Comparison of ENCODE assay signal across 8 mouse cellular contexts in genomic region chr1:75422823-75423471, GRCm38 (mm10). TPM values are rescaled to one million over a fixed set of nuclear protein-coding genes. Genes with fewer than 3 reads are reported as not detected.
A peak's percentile ranks its signal among the peaks of the same experiment; 100 is the strongest.
DNase-seq lines count a peak whose midpoint lies in the region; ATAC-seq and TF ChIP-seq lines count a peak whose summit lies in the region.

No protein-coding gene starts in this region.

- H3K4me3 ChIP-seq in lung, embryonic 16.5 days (ENCODE audit: low read length) = peak overlapping the region; percentile 43
- H3K4me3 ChIP-seq in embryonic facial prominence, embryonic 15.5 days (replicated peaks) = peak overlapping the region; percentile 38
- peak overlapping the region; percentile 30 for H3K4me3 ChIP-seq in kidney, postnatal 0 days (replicated peaks; ENCODE audit: low read depth, low read length)
- H3K4me3 ChIP-seq in midbrain, embryonic 14.5 days (replicated peaks; ENCODE audit: low read depth, low read length) = peak overlapping the region; percentile 35
- no peak overlapping the region for H3K4me3 ChIP-seq in thymus, adult 2 months (ENCODE audit: control insufficient read depth, insufficient read depth, low read length)

- no peak for DNase-seq in lung, postnatal 36 days
- peak; percentile 53 for DNase-seq in kidney, postnatal 0 days (ENCODE audit: low spot score)
- DNase-seq in midbrain, embryonic 14.5 days = peak; percentile 68
- no peak for DNase-seq in B cell, adult 2 months
- DNase-seq in thymus, adult 2 months = no peak
- DNase-seq in left cerebral cortex, postnatal 36 days (ENCODE audit: low spot score in 2 of 2) = no peak

- TF ChIP-seq POLR2A in thymus, adult 2 months (IDR thresholded peaks at IDR 0.05; ENCODE audit: control insufficient read depth, extremely low read depth, insufficient read depth, low read length, poor library complexity) = no peak

- H3K27me3 ChIP-seq in lung, embryonic 16.5 days (ENCODE audit: control insufficient read depth, insufficient read depth, low read depth, low read length) = peaks cover 44% of the 10 kb centered on the region
- peaks cover 63% of the 10 kb centered on the region for H3K27me3 ChIP-seq in embryonic facial prominence, embryonic 15.5 days
- H3K27me3 ChIP-seq in kidney, postnatal 0 days (ENCODE audit: insufficient read depth, low read length) = peaks cover 22% of the 10 kb centered on the region
- peaks cover 43% of the 10 kb centered on the region for H3K27me3 ChIP-seq in midbrain, embryonic 14.5 days (ENCODE audit: control insufficient read depth, insufficient read depth, low read length)
- H3K27me3 ChIP-seq in thymus, adult 2 months (ENCODE audit: control insufficient read depth, insufficient read depth, low read length) = peaks cover 6% of the 10 kb centered on the region; the same call in 1 of the 2 replicates

- no peak for TF ChIP-seq CTCF in kidney, postnatal 0 days (IDR thresholded peaks at IDR 0.05; ENCODE audit: low read depth)
- TF ChIP-seq CTCF in thymus, adult 2 months (IDR thresholded peaks at IDR 0.05; ENCODE audit: borderline replicate concordance, control insufficient read depth, extremely low read depth, insufficient read depth, low read length, poor library complexity) = no peak

- peak overlapping the region; percentile 62 for H3K4me2 ChIP-seq in lung, embryonic 16.5 days (ENCODE audit: low read depth, low read length)
- peak overlapping the region; percentile 67 for H3K4me2 ChIP-seq in embryonic facial prominence, embryonic 15.5 days (replicated peaks)
- peak overlapping the region; percentile 57 for H3K4me2 ChIP-seq in kidney, postnatal 0 days (ENCODE audit: low read length)
- peak overlapping the region; percentile 58 for H3K4me2 ChIP-seq in midbrain, embryonic 14.5 days (ENCODE audit: low read length)

- intact Hi-C loops in left cerebral cortex, postnatal 36 days (cut with DNase I) = no loop called here

- peak; percentile 69; the same call in 1 of the 2 replicates for ATAC-seq in lung, embryonic 16.5 days (ENCODE audit: low read depth)
- ATAC-seq in embryonic facial prominence, embryonic 15.5 days (ENCODE audit: insufficient number of reproducible peaks, low FRiP score, low TSS enrichment, low read depth) = no peak
- ATAC-seq in kidney, postnatal 0 days (replicated peaks; ENCODE audit: low FRiP score, low read depth) = peak; percentile 37
- ATAC-seq in midbrain, embryonic 14.5 days (ENCODE audit: low FRiP score, low TSS enrichment) = 0 out of 2 replicates have a peak, but pooled peaks have one; percentile 13

- WGBS in lung, embryonic 16.5 days = 2% methylated on average over 71 of the region's 71 CpGs
- 1% methylated on average over 71 of the region's 71 CpGs for WGBS in embryonic facial prominence, embryonic 15.5 days
- WGBS in kidney, postnatal 0 days = 3% methylated on average over 71 of the region's 71 CpGs
- WGBS in midbrain, embryonic 14.5 days = under 1% methylated on average over 71 of the region's 71 CpGs
- 5% methylated on average over 71 of the region's 71 CpGs for WGBS in thymus, adult 2 months

- H3K4me1 ChIP-seq in lung, embryonic 16.5 days (replicated peaks; ENCODE audit: control insufficient read depth, insufficient read depth, low read length) = peaks cover 13% of the 10 kb centered on the region
- peaks cover 22% of the 10 kb centered on the region for H3K4me1 ChIP-seq in embryonic facial prominence, embryonic 15.5 days
- H3K4me1 ChIP-seq in kidney, postnatal 0 days (replicated peaks; ENCODE audit: insufficient read depth, low read length) = peaks cover 16% of the 10 kb centered on the region
- peaks cover 20% of the 10 kb centered on the region for H3K4me1 ChIP-seq in midbrain, embryonic 14.5 days (ENCODE audit: control insufficient read depth, insufficient read depth, low read length)
- H3K4me1 ChIP-seq in thymus, adult 2 months (replicated peaks; ENCODE audit: control insufficient read depth, insufficient read depth, low read length) = no peaks in the 10 kb centered on the region

- no peaks in the 10 kb centered on the region for H3K9me3 ChIP-seq in lung, embryonic 16.5 days (ENCODE audit: control insufficient read depth, low read length)
- no peaks in the 10 kb centered on the region for H3K9me3 ChIP-seq in embryonic facial prominence, embryonic 15.5 days (replicated peaks)
- H3K9me3 ChIP-seq in kidney, postnatal 0 days (replicated peaks; ENCODE audit: low read length) = no peaks in the 10 kb centered on the region
- no peaks in the 10 kb centered on the region for H3K9me3 ChIP-seq in midbrain, embryonic 14.5 days (ENCODE audit: control insufficient read depth, low read length)

- peak overlapping the region; percentile 59 for H3K9ac ChIP-seq in lung, embryonic 16.5 days (ENCODE audit: low read length)
- 0 out of 2 replicates have a peak overlapping the region, but pooled peaks have one; percentile 3 for H3K9ac ChIP-seq in embryonic facial prominence, embryonic 15.5 days
- peak overlapping the region; percentile 32 for H3K9ac ChIP-seq in kidney, postnatal 0 days (ENCODE audit: low read depth, low read length)
- H3K9ac ChIP-seq in midbrain, embryonic 14.5 days (replicated peaks; ENCODE audit: low read length) = peak overlapping the region; percentile 40

- H3K36me3 ChIP-seq in lung, embryonic 16.5 days (ENCODE audit: control insufficient read depth, insufficient read depth, low read length) = no peaks in the 10 kb centered on the region
- H3K36me3 ChIP-seq in embryonic facial prominence, embryonic 15.5 days = peaks cover 12% of the 10 kb centered on the region; the same call in 1 of the 2 replicates
- H3K36me3 ChIP-seq in kidney, postnatal 0 days (ENCODE audit: insufficient read depth, low read length) = no peaks in the 10 kb centered on the region
- peaks cover 4% of the 10 kb centered on the region; the same call in 1 of the 2 replicates for H3K36me3 ChIP-seq in midbrain, embryonic 14.5 days (ENCODE audit: control insufficient read depth, insufficient read depth, low read length)
- no peaks in the 10 kb centered on the region for H3K36me3 ChIP-seq in thymus, adult 2 months (ENCODE audit: control insufficient read depth, insufficient read depth, low read length)

- no peak overlapping the region for H3K27ac ChIP-seq in lung, embryonic 16.5 days (ENCODE audit: low read length)
- H3K27ac ChIP-seq in embryonic facial prominence, embryonic 15.5 days (replicated peaks) = no peak overlapping the region
- H3K27ac ChIP-seq in kidney, postnatal 0 days = no peak overlapping the region
- peak overlapping the region; percentile 49 for H3K27ac ChIP-seq in midbrain, embryonic 14.5 days (replicated peaks; ENCODE audit: low read depth, low read length)
- no peak overlapping the region for H3K27ac ChIP-seq in thymus, adult 2 months (ENCODE audit: control insufficient read depth, insufficient read depth, low read length)

RNA-seq across cellular contexts. Expression of gene Gmppa, which starts 12.8 kb away (rescaled TPM):
- polyA plus RNA-seq in lung, embryonic 16.5 days (2015; fragmentation: Nextera tagmentation; extraction: Ambion mirVana) = 80.5 and 92.4 TPM in 2 replicates
- polyA plus RNA-seq in embryonic facial prominence, embryonic 15.5 days (2015; fragmentation: Nextera tagmentation; extraction: Ambion mirVana) = 103 and 104 TPM in 2 replicates
- polyA plus RNA-seq in kidney, postnatal 0 days (2015; fragmentation: Nextera tagmentation; extraction: Ambion mirVana) = 69.5 and 72.5 TPM in 2 replicates
- polyA plus RNA-seq in midbrain, embryonic 14.5 days (2014; fragmentation: Nextera tagmentation; extraction: Ambion mirVana) = 75.7 and 75.9 TPM in 2 replicates
- polyA plus RNA-seq in thymus, adult 2 months (2012; rRNA removed) = 102 and 128 TPM in 2 replicates
- total RNA-seq in left cerebral cortex, postnatal 36 days (2021) = 10 to 100 TPM; 50.0 to 59.0 TPM

RNA-seq across cellular contexts. Expression of gene Asic4, which starts 27.3 kb away (rescaled TPM):
- 0.05 and 0.11 TPM in 2 replicates for polyA plus RNA-seq in lung, embryonic 16.5 days (2015; fragmentation: Nextera tagmentation; extraction: Ambion mirVana)
- polyA plus RNA-seq in embryonic facial prominence, embryonic 15.5 days (2015; fragmentation: Nextera tagmentation; extraction: Ambion mirVana) = 0.65 and 0.84 TPM in 2 replicates
- polyA plus RNA-seq in kidney, postnatal 0 days (2015; fragmentation: Nextera tagmentation; extraction: Ambion mirVana) = 0.40 and 0.45 TPM in 2 replicates
- 16.6 and 34.3 TPM in 2 replicates for polyA plus RNA-seq in midbrain, embryonic 14.5 days (2014; fragmentation: Nextera tagmentation; extraction: Ambion mirVana)
- 0.05 TPM in 2 replicates for polyA plus RNA-seq in thymus, adult 2 months (2012; rRNA removed)
- 10 to 100 TPM; 13.2 to 15.7 TPM for total RNA-seq in left cerebral cortex, postnatal 36 days (2021)

RNA-seq across cellular contexts. Expression of gene Speg, which starts 47.9 kb away (rescaled TPM):
- polyA plus RNA-seq in lung, embryonic 16.5 days (2015; fragmentation: Nextera tagmentation; extraction: Ambion mirVana) = 38.5 and 38.9 TPM in 2 replicates
- 16.5 and 18.6 TPM in 2 replicates for polyA plus RNA-seq in embryonic facial prominence, embryonic 15.5 days (2015; fragmentation: Nextera tagmentation; extraction: Ambion mirVana)
- polyA plus RNA-seq in kidney, postnatal 0 days (2015; fragmentation: Nextera tagmentation; extraction: Ambion mirVana) = 40.1 and 44.3 TPM in 2 replicates
- polyA plus RNA-seq in midbrain, embryonic 14.5 days (2014; fragmentation: Nextera tagmentation; extraction: Ambion mirVana) = 15.6 and 19.4 TPM in 2 replicates
- polyA plus RNA-seq in thymus, adult 2 months (2012; rRNA removed) = 11.0 and 12.1 TPM in 2 replicates
- 100 to 1,000 TPM; 173 to 212 TPM for total RNA-seq in left cerebral cortex, postnatal 36 days (2021)

RNA-seq across cellular contexts. Expression of gene Chpf, which starts 56.2 kb away (rescaled TPM):
- polyA plus RNA-seq in lung, embryonic 16.5 days (2015; fragmentation: Nextera tagmentation; extraction: Ambion mirVana) = 22.9 and 25.2 TPM in 2 replicates
- polyA plus RNA-seq in embryonic facial prominence, embryonic 15.5 days (2015; fragmentation: Nextera tagmentation; extraction: Ambion mirVana) = 51.3 and 54.5 TPM in 2 replicates
- polyA plus RNA-seq in kidney, postnatal 0 days (2015; fragmentation: Nextera tagmentation; extraction: Ambion mirVana) = 37.1 and 38.3 TPM in 2 replicates
- 39.7 and 44.2 TPM in 2 replicates for polyA plus RNA-seq in midbrain, embryonic 14.5 days (2014; fragmentation: Nextera tagmentation; extraction: Ambion mirVana)
- polyA plus RNA-seq in thymus, adult 2 months (2012; rRNA removed) = 38.7 and 43.7 TPM in 2 replicates
- total RNA-seq in left cerebral cortex, postnatal 36 days (2021) = 10 to 100 TPM; 75.3 to 86.3 TPM

RNA-seq across cellular contexts. Expression of gene Tmem198, which starts 56.4 kb away (rescaled TPM):
- 0.65 and 1.3 TPM in 2 replicates for polyA plus RNA-seq in lung, embryonic 16.5 days (2015; fragmentation: Nextera tagmentation; extraction: Ambion mirVana)
- 1.3 and 1.4 TPM in 2 replicates for polyA plus RNA-seq in embryonic facial prominence, embryonic 15.5 days (2015; fragmentation: Nextera tagmentation; extraction: Ambion mirVana)
- polyA plus RNA-seq in kidney, postnatal 0 days (2015; fragmentation: Nextera tagmentation; extraction: Ambion mirVana) = 0.61 and 1.3 TPM in 2 replicates
- polyA plus RNA-seq in midbrain, embryonic 14.5 days (2014; fragmentation: Nextera tagmentation; extraction: Ambion mirVana) = 42.9 and 55.9 TPM in 2 replicates
- polyA plus RNA-seq in thymus, adult 2 months (2012; rRNA removed) = 3.0 and 3.5 TPM in 2 replicates
- 100 to 1,000 TPM in 1 of 2 experiments, 10 to 100 TPM in 1; 94.2 to 105 TPM for total RNA-seq in left cerebral cortex, postnatal 36 days (2021)

Comparison
In these comparisons a context has a peak if more than half of its experiments do, and no peak if none do; other contexts are left out.
1. H3K9ac ChIP-seq: peak in every context shown above with its lines; median percentile 59 in lung, embryonic 16.5 days; 40 in midbrain, embryonic 14.5 days; 32 in kidney, postnatal 0 days; 3 in embryonic facial prominence, embryonic 15.5 days.
2. DNase-seq: peak in kidney, postnatal 0 days (single experiment) and midbrain, embryonic 14.5 days (single experiment); none in lung, postnatal 36 days (single experiment), B cell, adult 2 months (0 of 2), thymus, adult 2 months (single experiment) and left cerebral cortex, postnatal 36 days (0 of 2).
3. Peak in every context shown above with its lines, with median percentiles within 50 percentile points of each other: H3K4me2 ChIP-seq.